Mouse (Mus musculus): ENCODE measurements at regions not wholly inside any gene's neighbourhood (a gene's known extent, or its start where the extent isn't known, plus 50 kb on each side); places are given as distances from the start of the nearest gene placed in this dataset.

GRCm38 (mm10) chr2:167757157-167757780, 67.6 kb upstream of the Tmem189 start:
- DNase-seq (ENCODE audit: low spot score) = no peak

GRCm38 (mm10) chr2:167756721-167757120, 67.1 kb upstream of the Tmem189 start:
- DNase-seq (ENCODE audit: low spot score) = no peak

GRCm38 (mm10) chr2:167754929-167755551, 65.4 kb upstream of the Tmem189 start:
- no peak for DNase-seq (ENCODE audit: low spot score)

- no peak for DNase-seq (ENCODE audit: low spot score)
Measured at GRCm38 (mm10) chr2:167753898-167754297, 64.3 kb upstream of the Tmem189 start.

- no peak for DNase-seq (ENCODE audit: low spot score)
Measured at GRCm38 (mm10) chr2:167752805-167753556, 63.4 kb upstream of the Tmem189 start.

- no peak for DNase-seq (ENCODE audit: low spot score)
Measured at GRCm38 (mm10) chr2:167751585-167751984, 62.0 kb upstream of the Tmem189 start.

GRCm38 (mm10) chr2:167748297-167748696, 58.7 kb upstream of the Tmem189 start:
- DNase-seq (ENCODE audit: low spot score) = no peak

- no peak for DNase-seq (ENCODE audit: low spot score)
Measured at GRCm38 (mm10) chr2:167747164-167747843, 57.7 kb upstream of the Tmem189 start.

- no peak for DNase-seq (ENCODE audit: low spot score)
Measured at GRCm38 (mm10) chr2:167746344-167746743, 56.7 kb upstream of the Tmem189 start.

GRCm38 (mm10) chr2:167745409-167745808, 55.8 kb upstream of the Tmem189 start:
- DNase-seq (ENCODE audit: low spot score) = no peak

- DNase-seq (ENCODE audit: low spot score) = no peak
Measured at GRCm38 (mm10) chr2:167744080-167744479, 54.5 kb upstream of the Tmem189 start.

- DNase-seq (ENCODE audit: low spot score) = no peak
Measured at GRCm38 (mm10) chr2:167742479-167742878, 52.9 kb upstream of the Tmem189 start.

GRCm38 (mm10) chr2:167740516-167741189, 51.0 kb upstream of the Tmem189 start:
- no peak for DNase-seq (ENCODE audit: low spot score)

Data from testis, postnatal 14 days (tissue).